Mouse (Mus musculus): Measurements from ENCODE around the gene Ppp1r2. TPM values are rescaled to one million over a fixed set of nuclear protein-coding genes. Genes with fewer than 3 reads are reported as not detected.

Gene Ppp1r2
- polyA plus RNA-seq, 1 experiment from 2014 or later: 99.9 TPM

DNA sequence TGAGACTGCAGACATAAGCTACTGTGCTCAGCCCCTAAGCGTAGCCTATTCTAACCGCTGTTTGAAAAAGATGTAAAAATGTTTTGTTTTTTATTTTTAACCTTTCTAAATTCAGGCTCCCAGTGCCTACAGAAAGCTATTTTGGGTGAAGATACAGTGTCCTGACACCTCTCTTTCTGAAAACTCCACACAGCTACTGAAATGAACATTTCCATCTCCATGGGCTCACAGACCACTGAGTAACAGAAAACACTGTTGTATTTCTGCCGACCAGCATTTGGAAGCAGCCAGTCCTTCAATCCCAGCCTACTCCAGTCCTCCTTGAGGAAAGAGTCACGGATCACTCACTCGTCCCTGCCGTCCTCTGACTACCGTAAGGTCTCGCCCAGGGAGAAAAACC, 34.5 kb downstream of the Ppp1r2 start:
- 94% methylated on average over 8 of the region's 8 CpGs for WGBS
- H3K4me1 ChIP-seq (replicated peaks): 0 out of 2 replicates have a peak, but pooled peaks cover 11% of the 10 kb centered on the region
- DNase-seq (ENCODE audit: low spot score): no peak

DNA sequence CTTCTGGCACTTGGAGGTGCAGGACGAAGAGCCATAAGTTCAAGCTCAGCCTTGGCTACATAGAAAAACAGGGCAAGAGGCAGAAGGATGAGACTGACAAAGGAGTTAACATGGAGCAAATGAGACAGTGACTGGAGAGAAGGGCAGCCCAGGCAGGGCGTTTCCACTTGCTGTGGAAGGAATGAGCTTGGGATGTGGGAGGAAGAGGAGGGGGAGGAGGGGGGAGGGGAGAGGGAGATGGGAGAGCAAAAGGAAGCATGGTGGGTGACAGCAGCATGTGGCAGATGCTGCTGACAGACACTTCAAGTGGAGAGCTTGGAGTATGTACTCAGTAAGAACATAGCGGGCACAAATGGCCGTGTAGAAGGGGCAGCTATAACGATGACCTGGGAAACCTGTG, 36.8 kb downstream of the Ppp1r2 start:
- 79% methylated on average over 5 of the region's 5 CpGs for WGBS
- no peaks in the 10 kb centered on the region for H3K36me3 ChIP-seq
- 0 out of 2 replicates have a peak, but pooled peaks cover 9% of the 10 kb centered on the region for H3K27me3 ChIP-seq (ENCODE audit: insufficient read depth, poor library complexity, severe bottlenecking)
- no peak overlapping the region for H3K4me3 ChIP-seq
- H3K4me1 ChIP-seq (replicated peaks): peaks cover 34% of the 10 kb centered on the region
- no peak overlapping the region for H3K27ac ChIP-seq
- no peaks in the 10 kb centered on the region for H3K9me3 ChIP-seq
- DNase-seq (ENCODE audit: low spot score): no peak

More for the DNA sequence above, 34.5 kb downstream of the Ppp1r2 start:
- Histone ChIP-seq H3K27ac (no peak overlapping the region), H3K9me3 (no peaks in the 10 kb centered on the region), H3K36me3 (no peaks in the 10 kb centered on the region), H3K4me3 (no peak overlapping the region), H3K27me3 (ENCODE audit: insufficient read depth, poor library complexity, severe bottlenecking) (0 out of 2 replicates have a peak, but pooled peaks cover under 1% of the 10 kb centered on the region)

DNA sequence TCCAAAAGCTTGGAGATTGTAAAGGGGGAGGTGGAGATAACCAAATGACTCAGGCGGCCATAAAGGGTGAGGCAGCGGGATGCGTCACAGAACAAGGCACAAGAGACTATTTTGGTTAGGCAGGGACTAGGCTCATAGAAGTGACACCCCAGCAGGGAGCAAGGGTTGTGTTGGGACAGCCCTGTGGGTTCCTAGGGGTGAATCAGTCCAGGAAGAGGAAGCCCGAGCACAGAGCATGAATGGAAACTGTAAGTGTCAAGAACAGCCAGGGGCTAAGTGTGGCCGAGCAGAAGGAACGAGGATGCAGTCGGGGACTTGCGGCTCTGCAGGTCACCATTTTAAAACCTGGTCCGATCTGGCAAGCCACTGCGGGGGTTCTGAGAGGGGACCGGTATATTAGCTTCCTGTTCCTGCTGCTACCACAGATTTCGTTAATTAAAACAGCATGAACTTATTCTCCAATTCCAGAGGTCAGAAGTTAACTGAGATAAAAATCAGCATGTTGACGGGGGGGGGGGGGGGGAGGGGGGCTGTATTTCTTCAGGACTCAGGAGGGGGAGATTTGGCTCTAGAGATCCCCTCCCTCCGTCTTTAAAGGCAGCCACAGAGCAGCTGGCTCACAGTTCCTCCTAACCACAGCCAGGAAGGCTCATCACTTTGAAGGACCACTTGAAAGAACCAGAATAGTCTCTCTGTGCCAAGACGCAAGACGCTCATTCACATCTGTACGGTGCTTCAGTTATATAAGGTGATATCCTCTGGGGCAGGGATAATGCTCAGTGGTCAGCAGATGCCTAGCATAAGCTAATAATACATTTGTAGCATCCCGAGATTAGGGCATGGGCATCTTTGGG, 39.4 kb downstream of the Ppp1r2 start:
- H3K27me3 ChIP-seq (ENCODE audit: insufficient read depth, poor library complexity, severe bottlenecking): 0 out of 2 replicates have a peak, but pooled peaks cover 9% of the 10 kb centered on the region
- peak overlapping the region; percentile 16; the same call in 1 of the 2 replicates for H3K4me3 ChIP-seq
- H3K36me3 ChIP-seq: no peaks in the 10 kb centered on the region
- DNase-seq (ENCODE audit: low spot score): peak; percentile 28
- H3K4me1 ChIP-seq (replicated peaks): peaks cover 38% of the 10 kb centered on the region
- H3K27ac ChIP-seq: no peak overlapping the region
- 36% methylated on average over 18 of the region's 18 CpGs for WGBS
- no peaks in the 10 kb centered on the region for H3K9me3 ChIP-seq

DNA sequence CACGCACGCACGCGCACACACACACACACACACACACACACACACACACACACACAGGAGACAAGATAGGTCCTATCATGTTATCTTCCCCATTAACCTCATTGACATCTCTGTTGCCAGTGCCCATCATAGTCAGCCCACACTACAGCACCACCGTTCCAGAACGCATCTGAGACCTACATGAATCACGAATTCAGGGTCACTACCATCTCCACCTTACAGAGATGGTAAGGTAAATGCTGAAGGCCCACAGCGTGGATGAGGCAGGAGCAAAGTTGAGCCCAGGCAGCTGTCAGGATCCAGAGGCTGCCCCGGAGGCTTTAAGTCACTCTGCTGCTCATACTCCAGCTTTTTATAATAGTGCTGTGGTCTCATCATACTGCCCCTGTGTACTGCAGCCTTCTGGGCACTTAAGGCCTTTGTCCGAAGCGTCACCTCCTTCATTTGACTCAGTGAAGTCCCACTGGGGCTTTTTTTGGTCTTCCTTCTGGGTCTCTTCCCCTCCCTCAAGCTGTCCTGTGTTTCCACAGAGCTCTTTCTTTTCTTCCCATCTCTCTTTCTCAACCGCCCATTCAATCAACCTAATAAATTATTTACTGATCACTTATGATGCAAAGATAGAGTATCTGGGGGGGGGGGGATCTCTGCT, 40.1 kb downstream of the Ppp1r2 start:
- H3K4me3 ChIP-seq: no peak overlapping the region
- H3K9me3 ChIP-seq: no peaks in the 10 kb centered on the region
- no peak overlapping the region for H3K27ac ChIP-seq
- peaks cover 38% of the 10 kb centered on the region for H3K4me1 ChIP-seq (replicated peaks)
- WGBS: 75% methylated on average over 12 of the region's 12 CpGs
- H3K27me3 ChIP-seq (ENCODE audit: insufficient read depth, poor library complexity, severe bottlenecking): 0 out of 2 replicates have a peak, but pooled peaks cover 9% of the 10 kb centered on the region
- no peaks in the 10 kb centered on the region for H3K36me3 ChIP-seq
- no peak for DNase-seq (ENCODE audit: low spot score)

DNA sequence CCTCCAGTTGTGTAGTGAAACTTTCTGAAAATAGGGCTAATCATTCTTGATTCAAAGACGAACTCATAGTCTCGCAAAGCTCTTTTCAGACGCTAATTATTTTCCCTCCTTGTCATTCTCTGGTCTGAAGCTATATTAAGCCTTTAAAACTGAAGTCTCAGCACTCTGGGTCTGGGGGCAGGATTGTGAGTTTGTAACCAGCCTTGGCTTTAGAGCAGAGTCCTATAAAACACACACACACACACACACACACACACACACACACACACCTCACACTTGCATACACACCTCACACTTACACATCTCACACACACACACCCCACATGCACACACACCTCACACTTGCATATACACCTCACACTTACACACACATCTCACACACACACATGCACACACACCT, 40.7 kb downstream of the Ppp1r2 start:
- no peaks in the 10 kb centered on the region for H3K36me3 ChIP-seq
- H3K9me3 ChIP-seq: no peaks in the 10 kb centered on the region
- H3K4me3 ChIP-seq: no peak overlapping the region
- no peak for DNase-seq (ENCODE audit: low spot score)
- H3K27me3 ChIP-seq (ENCODE audit: insufficient read depth, poor library complexity, severe bottlenecking): 0 out of 2 replicates have a peak, but pooled peaks cover 9% of the 10 kb centered on the region
- H3K27ac ChIP-seq: no peak overlapping the region
- H3K4me1 ChIP-seq (replicated peaks): peaks cover 38% of the 10 kb centered on the region
- WGBS: 52% methylated on average over 3 of the region's 3 CpGs

DNA sequence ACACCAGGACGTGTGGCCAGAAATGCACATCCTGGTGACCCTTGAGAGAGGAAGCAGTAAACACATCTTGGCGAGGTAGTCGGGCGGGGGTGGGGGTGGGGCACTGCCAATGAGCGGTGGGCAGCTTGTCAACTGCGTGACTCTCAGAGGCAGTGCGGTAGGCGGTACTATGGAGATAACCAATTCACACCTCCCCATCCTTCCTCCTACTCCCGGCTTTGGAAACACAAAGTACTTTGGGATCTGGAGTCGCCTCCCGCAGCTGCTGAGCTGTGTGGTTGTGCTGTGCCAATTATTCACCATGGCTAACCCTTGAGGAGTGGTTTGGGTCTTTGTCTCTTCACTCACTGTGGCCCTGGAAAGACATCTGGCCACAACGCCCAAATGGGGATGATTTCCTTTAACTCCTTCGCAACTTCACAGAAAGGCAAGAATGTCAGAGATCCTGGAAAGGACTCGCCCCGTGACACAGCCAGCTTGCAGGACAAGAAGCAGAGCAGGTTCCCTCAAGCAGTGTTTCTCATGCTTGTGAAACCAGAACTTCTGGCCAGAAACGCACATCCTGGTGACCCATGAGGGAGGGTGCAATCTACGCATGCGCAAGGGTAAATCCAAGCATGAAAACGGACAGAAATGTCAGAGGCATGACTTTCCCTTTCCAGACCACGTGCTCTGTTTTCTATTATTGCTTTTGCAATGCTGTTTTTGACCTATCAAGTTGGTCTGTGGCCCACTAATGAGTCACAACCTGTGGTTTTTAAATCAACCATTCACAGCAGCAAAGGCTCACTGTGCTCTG, 41.3 kb downstream of the Ppp1r2 start:
- peaks cover 38% of the 10 kb centered on the region for H3K4me1 ChIP-seq (replicated peaks)
- 31% methylated on average over 20 of the region's 20 CpGs for WGBS
- peak overlapping the region; percentile 22 for H3K4me3 ChIP-seq
- H3K27ac ChIP-seq: 0 out of 2 replicates have a peak overlapping the region, but pooled peaks have one; percentile 13
- DNase-seq (ENCODE audit: low spot score): peak; percentile 18
- 0 out of 2 replicates have a peak, but pooled peaks cover 9% of the 10 kb centered on the region for H3K27me3 ChIP-seq (ENCODE audit: insufficient read depth, poor library complexity, severe bottlenecking)
- H3K36me3 ChIP-seq: no peaks in the 10 kb centered on the region
- H3K9me3 ChIP-seq: no peaks in the 10 kb centered on the region

DNA sequence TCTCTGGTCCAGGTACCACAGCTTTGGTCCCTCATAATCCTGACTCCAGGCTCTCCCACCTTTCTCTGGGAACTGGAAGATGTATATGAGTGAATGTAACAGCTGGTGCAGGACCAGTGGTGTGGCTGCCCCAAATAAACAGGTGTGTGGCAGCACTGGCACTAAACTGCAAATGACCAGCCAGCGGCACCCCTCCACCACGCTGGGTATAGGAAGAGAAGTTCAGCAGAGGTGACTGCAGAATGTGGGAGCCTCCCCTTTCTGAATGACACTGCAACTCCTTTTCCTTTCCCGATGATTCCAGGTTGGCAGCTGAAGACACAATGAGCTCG, 41.9 kb downstream of the Ppp1r2 start:
- no peaks in the 10 kb centered on the region for H3K9me3 ChIP-seq
- H3K36me3 ChIP-seq: no peaks in the 10 kb centered on the region
- WGBS: 46% methylated on average over 4 of the region's 4 CpGs
- peaks cover 33% of the 10 kb centered on the region for H3K4me1 ChIP-seq (replicated peaks)
- peak overlapping the region; percentile 22; the same call in 1 of the 2 replicates for H3K4me3 ChIP-seq
- H3K27me3 ChIP-seq (ENCODE audit: insufficient read depth, poor library complexity, severe bottlenecking): 0 out of 2 replicates have a peak, but pooled peaks cover 9% of the 10 kb centered on the region
- DNase-seq (ENCODE audit: low spot score): no peak
- no peak overlapping the region for H3K27ac ChIP-seq

DNA sequence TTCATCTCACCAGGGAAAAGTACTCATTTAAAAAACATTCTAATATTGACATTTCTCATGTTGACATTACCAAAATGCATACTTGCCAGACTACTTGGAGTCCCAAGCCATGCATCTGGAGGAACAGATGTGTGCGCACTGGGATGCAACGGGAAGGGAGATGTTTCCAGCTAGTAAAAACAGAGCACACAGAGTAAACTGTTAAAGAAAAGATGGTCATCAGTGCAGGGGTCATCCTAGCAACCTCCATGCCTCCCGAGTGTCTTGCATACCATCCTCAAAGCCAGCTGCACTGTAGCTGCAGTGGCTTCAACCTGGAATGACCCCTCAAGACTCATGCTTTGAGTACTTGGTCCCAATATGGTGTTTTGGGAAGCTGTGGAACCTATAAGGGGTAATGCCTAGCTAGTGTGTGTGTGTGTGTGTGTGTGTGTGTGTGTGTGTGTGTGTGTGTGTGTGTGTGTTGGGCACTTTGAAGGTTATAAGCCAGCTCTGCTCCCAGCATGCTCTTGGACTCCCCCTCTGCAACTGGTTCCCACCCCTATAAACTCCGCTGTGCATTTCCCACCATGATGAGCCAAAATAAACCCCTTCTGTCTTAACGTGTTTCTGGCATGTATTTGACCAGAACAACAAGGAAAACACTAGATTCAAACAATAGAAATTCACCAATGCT, 42.4 kb downstream of the Ppp1r2 start:
- H3K36me3 ChIP-seq: no peaks in the 10 kb centered on the region
- no peak overlapping the region for H3K27ac ChIP-seq
- no peak overlapping the region for H3K4me3 ChIP-seq
- H3K27me3 ChIP-seq (ENCODE audit: insufficient read depth, poor library complexity, severe bottlenecking): 0 out of 2 replicates have a peak, but pooled peaks cover 9% of the 10 kb centered on the region
- 78% methylated on average over 5 of the region's 5 CpGs for WGBS
- peaks cover 32% of the 10 kb centered on the region for H3K4me1 ChIP-seq (replicated peaks)
- DNase-seq (ENCODE audit: low spot score): no peak
- H3K9me3 ChIP-seq: no peaks in the 10 kb centered on the region

DNA sequence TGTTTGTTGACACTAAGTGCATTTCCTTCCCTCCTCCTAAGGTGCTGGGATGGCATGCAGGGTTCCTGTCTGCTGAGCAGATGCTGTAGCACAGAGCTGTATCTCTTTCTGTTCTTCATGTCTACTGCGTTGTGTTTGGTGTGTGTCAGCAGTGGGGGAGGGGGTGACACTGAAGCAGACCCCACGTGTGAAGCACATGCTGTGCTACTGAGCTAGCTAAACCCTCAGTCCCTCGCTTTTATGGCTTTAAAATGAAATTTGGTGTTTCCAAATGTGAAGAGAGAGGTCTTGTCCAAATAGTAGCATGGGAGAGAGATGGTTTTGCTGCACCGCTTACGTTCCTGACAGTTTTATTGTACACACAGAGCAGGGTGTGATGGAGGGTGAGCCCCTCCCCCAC, 43.5 kb downstream of the Ppp1r2 start:
- peaks cover 32% of the 10 kb centered on the region for H3K4me1 ChIP-seq (replicated peaks)
- H3K9me3 ChIP-seq: no peaks in the 10 kb centered on the region
- H3K27me3 ChIP-seq (ENCODE audit: insufficient read depth, poor library complexity, severe bottlenecking): 0 out of 2 replicates have a peak, but pooled peaks cover 9% of the 10 kb centered on the region
- no peak for DNase-seq (ENCODE audit: low spot score)
- 80% methylated on average over 5 of the region's 5 CpGs for WGBS
- H3K4me3 ChIP-seq: no peak overlapping the region
- no peaks in the 10 kb centered on the region for H3K36me3 ChIP-seq
- H3K27ac ChIP-seq: no peak overlapping the region

DNA sequence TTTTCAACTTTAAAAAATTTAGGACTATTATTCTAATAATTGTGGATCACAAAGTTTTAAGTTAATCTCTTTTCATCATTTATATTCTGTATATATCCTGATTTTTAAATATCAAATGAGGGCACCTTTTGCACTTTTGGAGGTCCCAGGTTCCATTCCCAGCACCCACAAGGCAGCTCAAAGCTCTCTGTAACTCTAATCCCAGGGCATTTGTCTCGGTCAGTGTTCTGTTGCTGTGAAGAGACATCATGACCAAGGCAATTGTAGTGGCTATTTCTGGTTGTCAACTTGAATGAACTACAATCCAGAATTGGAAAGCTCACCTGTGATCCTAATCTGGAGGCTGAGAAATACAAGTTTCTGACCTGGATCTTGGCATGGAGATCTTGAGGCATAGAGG, 47.3 kb downstream of the Ppp1r2 start:
- Histone ChIP-seq H3K4me3 (no peak overlapping the region), H3K9me3 (no peaks in the 10 kb centered on the region), H3K27me3 (ENCODE audit: insufficient read depth, poor library complexity, severe bottlenecking) (no peaks in the 10 kb centered on the region), H3K36me3 (no peaks in the 10 kb centered on the region), H3K4me1 (replicated peaks) (no peaks in the 10 kb centered on the region), H3K27ac (no peak overlapping the region)
- no peak for DNase-seq (ENCODE audit: low spot score)
- WGBS: 93% methylated on average over 1 of the region's 1 CpGs

DNA sequence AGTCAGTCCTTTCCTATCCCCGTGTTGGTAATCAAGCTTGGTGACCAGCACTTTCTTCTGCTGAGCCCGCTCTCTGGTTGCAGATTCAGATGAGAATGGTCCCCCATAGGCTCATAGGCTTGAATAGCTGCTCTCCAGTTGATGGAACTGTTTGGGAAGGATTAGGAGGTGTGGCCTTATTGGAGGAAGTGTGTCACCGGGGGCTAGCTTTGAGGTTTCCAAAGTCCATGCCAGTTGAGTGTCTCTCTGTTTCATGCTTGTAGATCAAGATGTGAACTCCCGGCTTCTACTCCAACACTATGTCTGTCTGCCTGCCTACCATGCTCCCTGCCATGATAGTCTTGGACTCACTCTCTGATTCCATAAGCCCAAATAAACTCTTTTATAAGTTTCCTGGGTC, 59.8 kb downstream of the Ppp1r2 start:
- DNase-seq (ENCODE audit: low spot score): no peak

DNA sequence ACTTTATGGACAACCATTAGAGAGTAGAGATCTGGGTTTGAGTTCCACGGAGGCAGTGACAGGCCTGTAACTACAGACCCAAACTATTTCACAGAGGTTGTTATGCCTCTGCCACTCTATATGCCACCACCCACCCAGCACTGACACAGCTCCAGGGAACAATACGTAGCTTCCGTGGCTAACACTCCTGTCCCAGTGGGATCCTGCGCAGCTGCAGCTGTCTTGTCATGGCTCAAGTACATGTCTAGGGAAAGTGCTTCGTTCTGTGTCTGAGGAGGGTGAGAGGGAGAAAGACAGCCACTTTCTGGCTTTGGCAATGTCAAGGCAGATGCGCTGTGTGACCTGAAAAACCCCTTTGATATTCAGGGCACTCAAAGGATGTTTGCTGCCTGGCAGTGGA, 61.6 kb downstream of the Ppp1r2 start:
- H3K4me3 ChIP-seq: no peak overlapping the region
- WGBS: 91% methylated on average over 6 of the region's 6 CpGs

More for the DNA sequence above, 59.8 kb downstream of the Ppp1r2 start:
- Histone ChIP-seq H3K36me3 (no peaks in the 10 kb centered on the region), H3K27ac (no peak overlapping the region), H3K4me3 (no peak overlapping the region), H3K9me3 (peaks cover 14% of the 10 kb centered on the region; the same call in 1 of the 2 replicates), H3K27me3 (ENCODE audit: insufficient read depth, poor library complexity, severe bottlenecking) (no peaks in the 10 kb centered on the region), H3K4me1 (replicated peaks) (no peaks in the 10 kb centered on the region)
- 93% methylated on average over 4 of the region's 4 CpGs for WGBS

More for the DNA sequence above, 61.6 kb downstream of the Ppp1r2 start:
- DNase-seq (ENCODE audit: low spot score): no peak
- Histone ChIP-seq H3K36me3 (no peaks in the 10 kb centered on the region), H3K27ac (no peak overlapping the region), H3K9me3 (peaks cover 10% of the 10 kb centered on the region; the same call in 1 of the 2 replicates), H3K27me3 (ENCODE audit: insufficient read depth, poor library complexity, severe bottlenecking) (no peaks in the 10 kb centered on the region), H3K4me1 (replicated peaks) (no peaks in the 10 kb centered on the region)

Data from hindbrain, embryonic 10.5 days (tissue).